Mouse (Mus musculus) megakaryocyte progenitor cell, adult 5-6 weeks (primary cell): ENCODE measurements around the gene Lysmd4. TPM values are rescaled to one million over a fixed set of nuclear protein-coding genes. Genes with fewer than 3 reads are reported as not detected.

Experiments used
- ATAC-seq: replicated peaks from 2 replicates; pipeline ENCODE4 v1.8.0; 2016; ENCODE audit warnings: mild to moderate bottlenecking, moderate TSS enrichment, inconsistent platforms; ENCODE audit not compliant: poor library complexity
- total RNA-seq, 2 experiments: library from RNA; stranded (forward) in 1 of 2; stranded (reverse) in 1 of 2; fragments of 157-497, 149-512 nt in 1 of 2; fragments of 200-1000 nt in 1 of 2; gene quantifications; 2 replicates each; pipeline versions ENCODE4 v1.2.3 to v1.2.4; 2015 to 2017

The Lysmd4 gene
- total RNA-seq, 2 experiments from 2014 or later, result 2.2 to 4.0 TPM

DNA sequence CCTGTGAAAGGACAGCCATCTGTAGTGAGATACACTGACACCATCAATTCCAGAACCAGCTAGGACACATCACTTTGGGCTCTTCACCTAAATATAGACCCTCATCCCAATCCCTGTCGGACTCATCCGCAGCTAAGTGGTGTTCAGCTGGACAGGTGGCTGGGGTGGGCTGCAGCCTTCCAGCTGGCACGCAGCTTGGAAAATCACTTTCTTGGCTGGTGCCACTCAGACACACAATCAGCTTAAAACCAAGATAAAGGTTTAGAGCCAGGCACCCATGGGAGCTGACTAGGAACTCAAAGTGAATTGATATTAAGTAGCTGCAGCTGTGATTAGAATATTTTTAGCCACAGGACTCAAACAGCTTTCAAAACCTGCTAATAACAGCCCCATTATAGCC lies 7.9 kb downstream of the Lysmd4 start:
- no peak for ATAC-seq

DNA sequence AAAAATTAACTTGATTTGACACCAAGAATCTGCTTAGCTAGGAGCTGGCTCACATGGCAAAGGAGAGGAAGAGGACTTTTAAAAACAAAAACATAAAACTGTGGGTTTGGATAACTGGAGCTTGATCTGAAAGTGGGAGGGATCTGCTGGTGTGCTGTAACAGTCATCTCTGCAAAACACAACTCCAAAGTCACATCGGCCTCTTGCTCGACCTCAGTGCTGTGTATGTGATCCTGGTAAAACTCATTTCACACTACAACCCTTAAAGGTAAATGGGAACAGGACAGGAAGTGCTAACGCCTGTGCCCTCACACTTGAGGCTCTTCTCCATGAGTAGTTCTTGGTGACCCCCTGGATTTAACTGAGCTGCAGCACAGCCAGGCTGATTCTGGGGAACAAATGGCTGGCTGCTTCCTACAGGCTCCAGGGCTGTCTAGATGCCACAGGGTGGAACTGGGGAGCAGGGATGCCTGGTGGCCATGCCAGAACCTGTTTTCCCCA lies 8.3 kb downstream of the Lysmd4 start:
- ATAC-seq, result no peak

DNA sequence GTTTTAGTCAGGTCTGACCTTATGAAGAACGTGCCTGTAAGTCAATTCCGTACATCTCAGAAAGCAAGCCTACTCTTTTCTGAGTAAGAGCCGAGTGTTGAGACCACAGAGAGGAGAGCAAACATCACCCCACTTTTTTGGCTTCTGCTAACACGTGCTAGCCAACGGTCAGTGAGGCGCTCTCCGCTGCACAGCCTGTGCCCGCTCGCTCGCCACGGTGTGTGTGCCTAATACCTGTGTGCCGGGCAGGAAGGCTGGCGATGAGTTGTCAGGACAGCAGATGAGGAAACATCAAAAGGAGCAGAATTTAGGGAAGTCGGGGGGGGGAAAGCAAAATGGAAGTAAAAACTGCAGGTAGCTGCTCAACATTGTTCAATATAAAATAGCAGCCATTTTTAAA lies 10.2 kb downstream of the Lysmd4 start:
- ATAC-seq, result no peak

DNA sequence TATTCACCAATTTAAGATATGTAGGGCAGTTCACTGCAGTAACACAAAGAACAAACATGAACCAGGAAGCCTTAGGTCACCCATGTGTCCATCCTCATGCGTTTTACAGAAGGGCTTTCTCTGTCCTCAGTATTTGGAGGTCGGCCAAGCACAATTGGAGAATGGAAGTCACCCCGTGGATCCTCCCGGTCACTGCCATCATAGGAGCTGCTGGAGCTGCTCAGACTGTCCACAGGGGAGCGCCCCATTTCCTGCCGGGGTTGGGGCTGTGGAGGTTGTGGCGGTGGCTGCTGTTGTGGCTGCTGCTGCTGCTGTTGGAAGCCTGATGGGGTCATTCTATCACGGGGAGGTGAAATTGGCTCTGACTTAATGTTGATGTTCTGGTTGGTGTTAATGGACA lies 12.5 kb downstream of the Lysmd4 start:
- ATAC-seq, result no peak

DNA sequence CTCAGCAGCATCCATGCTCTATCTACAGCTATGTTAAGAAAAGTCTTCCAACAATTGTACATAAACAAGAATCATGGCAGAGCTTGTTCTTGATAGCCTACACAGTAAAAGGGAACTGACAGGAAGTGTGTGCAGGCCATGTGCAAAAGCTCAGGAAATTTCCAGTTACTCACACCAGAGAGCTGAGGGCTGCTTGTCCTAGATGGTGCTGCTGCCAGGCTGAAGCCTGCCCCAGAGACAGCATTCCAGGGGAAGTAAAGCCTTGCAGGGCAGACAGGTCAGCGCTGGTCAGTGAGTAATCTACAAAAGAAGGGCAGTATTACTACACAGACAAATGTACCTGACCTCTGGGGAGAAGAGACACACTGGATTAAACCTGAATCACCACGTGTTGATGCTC lies 14.0 kb downstream of the Lysmd4 start:
- no peak for ATAC-seq

DNA sequence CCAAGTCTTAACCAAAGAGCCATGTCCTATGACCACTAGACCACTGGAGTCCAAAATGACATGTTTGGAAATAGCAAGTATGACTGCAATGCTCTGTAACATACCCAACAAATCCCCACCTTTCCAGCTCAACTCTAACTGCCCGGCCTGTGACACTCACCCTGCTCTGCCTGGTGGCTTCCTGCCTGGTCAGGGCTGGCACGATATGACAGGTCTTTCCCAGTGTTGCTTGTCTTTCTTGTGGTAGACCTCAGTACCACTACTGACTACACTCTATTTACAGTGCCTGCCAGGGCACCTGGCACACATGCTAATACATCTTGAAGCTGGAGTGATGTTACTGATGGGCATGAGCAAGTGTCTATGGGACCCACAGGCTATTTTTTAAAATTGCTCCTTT lies 15.4 kb downstream of the Lysmd4 start:
- no peak; the same call in 1 of the 2 replicates for ATAC-seq

DNA sequence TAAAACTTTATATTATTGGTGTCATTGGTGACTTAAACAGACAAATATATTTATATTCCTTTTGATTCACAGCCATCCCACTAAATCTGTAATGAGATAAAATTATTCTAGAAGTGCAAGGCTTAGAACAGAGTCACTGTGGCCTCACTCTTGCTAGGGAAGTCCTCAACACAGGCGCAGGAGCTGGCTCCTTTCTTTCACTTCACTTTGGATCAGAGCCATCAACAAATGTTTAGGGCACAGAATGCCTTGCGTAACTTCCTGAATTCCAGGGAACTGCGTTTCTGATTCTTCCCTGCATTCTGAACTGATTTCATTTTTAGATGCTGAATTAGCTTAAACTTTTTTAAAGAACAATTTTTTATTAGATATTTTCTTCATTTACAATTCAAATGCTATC lies 19.6 kb downstream of the Lysmd4 start:
- peak; percentile 45; the same call in 1 of the 2 replicates for ATAC-seq

DNA sequence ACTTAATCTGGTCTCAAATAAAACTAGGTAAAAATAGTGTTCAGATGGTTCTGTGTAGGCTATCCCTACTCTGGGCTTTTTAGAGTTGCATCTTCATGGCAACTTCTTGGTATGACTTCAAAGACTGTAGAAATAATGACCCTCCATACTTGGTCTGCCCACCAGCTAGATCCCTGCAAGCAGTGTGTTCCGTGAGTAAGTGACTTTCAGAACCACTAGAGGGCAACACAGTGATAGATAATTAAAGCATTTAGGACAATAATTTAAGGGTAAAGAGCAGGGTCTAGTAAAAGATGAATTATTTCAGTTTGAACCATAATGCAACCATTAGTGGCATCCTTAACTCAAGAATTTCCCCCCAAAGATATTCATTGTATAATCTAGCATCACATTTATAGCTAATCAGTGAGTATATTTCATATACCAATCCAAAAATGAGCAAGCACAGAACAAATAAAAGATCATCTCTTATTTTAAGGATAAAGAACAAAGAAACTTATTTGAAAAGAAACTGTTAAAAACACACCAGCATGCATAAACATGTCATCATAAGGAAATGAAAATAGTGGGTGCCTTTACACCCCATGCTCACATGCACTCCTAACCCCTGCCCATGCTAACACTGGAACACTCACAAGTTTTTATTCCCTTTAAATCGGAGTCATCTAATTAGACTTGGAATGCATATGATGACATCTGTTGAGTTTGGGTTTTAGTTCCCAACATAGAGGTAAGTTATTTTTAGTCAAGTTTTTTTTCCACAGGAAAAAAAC lies 21.0 kb downstream of the Lysmd4 start:
- ATAC-seq, result peak; percentile 77

DNA sequence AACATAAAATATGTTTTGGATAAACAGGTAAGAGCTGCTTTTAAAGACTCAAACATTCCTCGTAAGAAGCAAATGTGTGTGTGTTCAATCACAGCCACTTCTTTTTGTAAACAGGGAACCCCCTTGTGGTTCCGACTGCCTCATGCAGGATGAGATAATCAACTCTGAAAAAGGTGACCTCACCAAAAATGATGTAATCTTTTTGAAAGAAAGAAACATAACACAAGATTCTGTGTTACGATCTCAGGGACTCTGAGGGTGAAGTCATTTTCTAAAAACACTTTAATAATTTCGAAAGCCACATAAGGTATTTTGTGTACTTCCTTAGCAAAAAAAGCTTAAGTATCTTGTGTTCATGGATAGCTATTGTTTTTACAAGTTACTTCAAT lies 21.5 kb downstream of the Lysmd4 start:
- peak; percentile 47; the same call in 1 of the 2 replicates for ATAC-seq

DNA sequence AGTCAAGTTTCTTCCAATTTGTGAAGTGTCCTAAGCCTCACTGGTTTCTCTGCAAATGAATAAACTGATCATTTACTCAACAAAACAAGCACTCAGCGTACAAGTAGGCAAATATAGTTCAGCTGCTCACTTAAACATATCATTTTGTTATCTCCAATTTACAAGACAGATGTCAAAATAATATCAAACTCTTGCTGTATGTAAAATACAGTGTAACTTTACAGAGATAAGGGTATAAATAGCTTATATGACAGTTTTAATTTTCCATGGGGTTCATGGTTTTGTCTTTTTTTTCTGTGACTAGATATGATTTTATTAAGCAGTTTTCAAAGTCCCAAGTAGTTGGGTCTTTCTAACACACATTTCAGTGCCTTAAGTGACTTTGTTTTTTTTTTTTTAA lies 22.9 kb downstream of the Lysmd4 start:
- ATAC-seq, result peak; percentile 33; the same call in 1 of the 2 replicates

DNA sequence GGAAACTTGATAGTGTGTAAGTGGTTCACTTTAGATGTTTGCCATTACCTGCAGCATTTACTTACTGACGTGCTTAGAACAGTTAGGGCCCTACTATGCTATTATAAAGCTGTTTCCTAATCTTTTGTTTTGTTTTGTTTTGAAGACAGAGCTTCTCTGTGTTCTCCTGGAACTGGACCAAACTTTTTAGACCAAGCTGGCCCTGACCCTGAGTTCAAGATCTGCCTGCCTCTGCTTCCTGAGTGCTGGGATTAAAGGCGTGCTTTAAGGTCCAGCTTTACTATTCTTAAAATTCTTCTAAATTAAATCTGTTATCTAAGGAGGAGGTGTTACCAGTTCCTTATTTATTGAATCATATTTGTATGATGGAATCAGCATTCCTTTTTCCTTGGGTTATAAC lies 23.7 kb downstream of the Lysmd4 start:
- ATAC-seq, result no peak

DNA sequence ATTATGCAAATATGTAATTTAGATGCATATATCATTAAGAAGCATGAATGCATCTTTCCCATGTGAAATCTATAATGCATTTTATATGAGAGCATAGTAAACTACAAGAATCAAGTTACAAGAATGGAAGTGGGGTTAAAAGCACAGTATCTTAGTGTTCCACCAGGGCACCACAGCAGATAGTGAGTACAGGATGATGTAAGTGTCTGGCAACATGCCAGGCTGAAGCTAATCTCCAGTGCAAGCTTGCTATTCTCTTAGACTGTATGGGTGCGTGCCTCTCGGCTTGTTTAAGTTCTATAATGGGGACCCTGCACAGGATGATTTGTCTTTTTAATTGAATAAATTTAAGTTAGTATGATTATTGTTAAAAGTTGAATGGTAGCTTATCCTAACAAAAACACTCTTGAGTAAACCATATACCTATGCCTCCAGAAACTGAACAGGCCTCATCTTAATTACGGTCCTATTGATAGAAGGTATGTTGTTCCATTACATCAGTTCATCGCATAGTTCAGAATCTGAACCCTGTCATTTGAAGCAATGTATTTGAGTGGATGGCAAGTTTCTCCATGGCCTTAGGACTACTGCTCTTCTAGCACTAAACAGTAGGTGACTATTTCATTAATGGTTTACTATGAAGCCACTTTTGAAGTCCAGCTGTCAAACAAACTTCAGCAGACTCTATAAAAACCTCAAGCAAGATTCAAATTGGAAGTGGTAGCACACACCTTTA lies 37.7 kb downstream of the Lysmd4 start:
- ATAC-seq, result peak; percentile 100

DNA sequence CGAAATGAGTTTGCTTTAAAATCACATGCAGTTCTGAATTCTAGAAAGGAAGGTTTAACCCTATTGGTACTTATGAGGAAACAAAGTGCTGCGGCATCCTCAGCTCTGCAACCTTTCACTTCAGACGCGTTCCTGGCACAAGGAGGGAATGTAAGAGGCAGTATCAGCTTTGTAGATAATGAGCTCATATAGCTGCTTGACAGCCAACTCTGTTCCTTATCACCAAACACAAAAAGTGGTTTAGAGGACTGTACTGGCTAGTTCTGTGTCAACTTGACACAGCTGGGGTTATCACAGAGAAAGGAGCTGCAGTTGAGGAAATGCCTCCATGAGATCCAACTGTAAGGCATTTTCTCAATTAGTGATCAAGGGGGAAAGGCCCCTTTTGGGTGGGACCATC lies 48.1 kb downstream of the Lysmd4 start:
- ATAC-seq, result peak; percentile 93

DNA sequence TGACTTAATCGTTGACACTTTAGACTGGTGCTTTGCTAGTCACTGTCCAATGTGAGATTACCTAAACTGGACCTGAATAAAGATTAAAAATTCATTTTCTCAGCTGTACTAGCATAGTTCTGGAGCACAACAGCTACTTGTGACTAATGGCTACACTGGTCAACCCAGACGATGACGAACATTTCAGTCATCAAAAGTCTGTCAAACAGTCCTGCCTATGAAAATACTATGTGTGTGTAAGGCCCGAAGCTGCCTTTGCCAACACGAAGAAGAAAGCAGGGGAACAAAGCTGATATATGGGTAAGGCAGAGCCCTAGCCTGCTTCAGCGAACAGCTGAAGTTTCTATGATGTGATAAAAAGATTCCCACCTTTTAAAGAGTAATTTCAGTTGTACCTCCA lies 61.2 kb downstream of the Lysmd4 start:
- no peak for ATAC-seq

DNA sequence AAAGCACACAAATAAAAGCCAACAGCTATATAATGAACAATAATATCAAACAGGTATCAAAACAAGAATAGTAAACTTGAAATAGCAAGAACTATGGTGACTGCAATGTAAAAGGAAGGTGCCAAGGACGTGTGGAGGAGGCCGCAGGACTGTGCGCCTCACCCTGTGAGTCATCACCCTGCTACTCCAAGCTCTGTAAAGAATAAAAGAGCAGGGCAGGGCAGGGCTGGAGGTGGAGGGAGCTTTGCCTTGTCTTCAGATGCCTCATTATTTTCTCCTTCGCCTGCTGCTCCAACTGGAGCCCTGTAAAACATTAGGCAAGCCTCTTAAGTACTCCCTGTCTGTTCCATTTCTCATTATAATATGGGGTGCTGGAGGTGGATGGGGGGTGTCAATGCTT lies 65.1 kb downstream of the Lysmd4 start:
- no peak for ATAC-seq

DNA sequence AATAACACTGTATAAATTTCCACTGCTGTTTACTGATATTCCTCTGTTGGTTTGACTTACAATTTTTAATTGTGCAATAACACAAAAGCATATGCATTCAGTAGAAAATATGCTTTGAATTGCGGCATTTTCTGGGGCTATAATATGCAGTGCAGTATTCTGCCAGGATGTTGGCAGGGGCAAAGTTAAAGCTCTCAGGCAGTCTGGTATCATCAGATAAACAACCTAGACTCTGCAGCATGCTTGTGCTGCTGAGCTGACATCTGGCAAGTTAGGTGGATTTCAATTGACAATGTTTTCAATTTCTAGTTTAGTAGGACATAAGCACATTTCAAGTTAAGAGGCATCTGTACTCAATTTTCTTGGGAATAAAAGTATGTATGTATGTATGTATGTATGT lies 69.0 kb downstream of the Lysmd4 start:
- ATAC-seq, result peak; percentile 78

DNA sequence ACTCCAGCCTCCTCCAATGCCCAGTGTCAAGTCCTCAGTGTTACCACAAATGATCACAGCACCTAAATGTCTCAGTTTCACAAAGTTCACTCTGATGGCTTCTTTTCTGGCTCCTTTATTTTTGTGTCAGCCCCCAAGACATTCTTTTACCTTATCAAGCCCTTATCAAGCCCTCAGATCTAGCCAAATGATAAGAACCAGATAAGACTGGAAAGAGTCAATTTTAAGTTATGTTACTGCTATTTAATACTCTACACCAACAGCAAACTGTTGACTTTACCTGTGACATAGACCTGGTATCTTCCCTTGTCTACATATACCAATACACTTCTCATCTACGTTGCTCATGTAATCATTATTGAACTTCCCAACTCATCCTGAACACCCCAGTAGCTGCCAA lies 74.1 kb downstream of the Lysmd4 start:
- ATAC-seq, result no peak

DNA sequence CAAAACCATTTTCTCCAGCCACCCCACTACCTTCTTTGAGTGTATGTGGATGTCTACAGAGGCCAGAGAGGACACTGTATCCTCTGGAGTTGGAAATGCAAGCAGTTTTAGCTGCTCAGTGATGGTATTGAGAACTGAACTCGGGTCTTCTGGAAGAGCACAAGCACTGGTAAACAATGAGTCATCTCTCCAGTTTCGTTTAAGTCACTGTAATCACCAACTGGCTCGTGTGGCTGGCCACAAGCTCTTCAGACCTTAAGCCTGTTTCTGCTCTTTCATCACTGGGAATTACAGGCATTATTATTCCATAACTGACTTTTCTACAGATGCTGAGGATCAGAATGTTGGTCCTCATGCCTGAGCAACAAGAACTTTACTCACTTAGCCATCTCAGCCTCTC lies 82.6 kb downstream of the Lysmd4 start:
- ATAC-seq, result no peak

DNA sequence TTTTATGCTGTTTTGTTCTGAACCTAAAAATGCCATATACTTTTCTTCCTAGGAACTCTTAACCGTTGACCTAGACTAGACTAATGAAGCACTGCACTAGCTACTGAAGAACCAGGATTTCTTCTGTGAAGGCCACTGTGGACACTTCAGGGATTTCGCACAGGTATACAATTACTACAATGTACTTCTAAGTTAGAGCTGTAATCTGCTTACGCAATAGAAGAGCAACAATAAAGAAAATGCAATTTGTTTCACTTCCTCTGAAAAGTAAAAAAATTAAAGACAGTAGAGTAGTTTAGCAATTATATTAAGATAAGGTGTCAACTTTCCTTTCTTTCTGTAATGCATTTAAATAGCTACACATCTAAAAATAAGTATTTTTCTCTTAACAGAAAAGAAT lies 84.7 kb downstream of the Lysmd4 start:
- ATAC-seq, result no peak

DNA sequence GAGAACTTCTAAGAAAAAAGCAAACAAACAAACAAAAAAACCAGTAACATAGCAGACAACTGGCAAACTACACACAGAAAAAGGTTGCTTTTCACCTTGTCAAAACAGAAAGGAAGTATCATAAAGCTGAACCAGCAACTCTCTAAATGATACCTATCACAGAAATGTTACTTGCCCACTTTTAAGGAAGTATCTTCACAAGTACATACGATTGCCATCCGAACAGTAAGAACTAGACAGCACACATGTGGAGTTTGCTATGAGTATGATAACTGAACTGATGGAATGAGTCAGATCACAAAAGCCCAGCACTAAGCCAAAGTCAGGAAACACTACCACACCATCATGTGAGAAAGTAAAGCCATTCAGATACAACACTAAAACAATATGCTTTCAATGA lies 85.8 kb downstream of the Lysmd4 start:
- ATAC-seq, result peak; percentile 31; the same call in 1 of the 2 replicates

DNA sequence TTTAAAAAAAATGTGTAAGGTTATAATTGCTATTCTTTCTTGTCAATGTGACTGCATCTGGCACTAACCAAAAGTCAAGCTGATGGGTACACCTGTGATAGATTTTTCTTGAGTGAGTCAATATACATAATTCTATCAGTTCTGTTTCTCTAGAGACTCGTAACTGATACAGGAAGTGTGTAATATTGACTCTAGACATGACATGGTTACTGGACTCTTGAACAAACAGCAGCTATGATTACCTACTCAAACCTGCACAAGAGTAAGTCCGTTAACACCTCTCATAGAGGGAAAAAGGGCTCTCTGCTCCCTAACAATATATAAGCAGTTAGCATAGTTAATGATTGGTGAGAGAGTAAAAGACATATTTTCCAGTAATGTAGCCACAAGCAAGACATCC lies 87.8 kb downstream of the Lysmd4 start:
- ATAC-seq, result no peak

DNA sequence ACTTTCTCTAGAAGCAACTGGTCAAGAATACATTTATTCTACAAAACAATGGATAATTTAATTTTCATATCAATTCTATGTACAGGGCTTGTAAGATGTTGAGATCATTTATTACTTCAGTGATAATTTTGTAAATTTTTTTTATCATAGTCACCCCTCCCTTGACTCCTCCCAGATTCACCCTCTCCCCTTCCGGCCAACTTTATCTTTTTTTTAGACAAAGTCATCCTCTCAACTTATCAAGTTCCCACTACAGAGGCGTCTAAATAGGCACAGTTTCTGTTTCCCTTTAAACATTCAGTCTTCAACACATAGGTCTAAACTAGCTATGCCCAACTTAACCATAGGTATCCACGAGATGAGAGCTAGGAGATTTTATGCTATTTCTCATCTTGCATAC lies 90.9 kb downstream of the Lysmd4 start:
- ATAC-seq, result no peak; the same call in 1 of the 2 replicates
